Mouse (Mus musculus) retina, postnatal 7 days (tissue): ENCODE measurements around the gene Patl1.
"Not testable (repeated sequence)": the region's sequence is repeated elsewhere in the genome, so short reads cannot be mapped to it uniquely, and the experiment has no call there.

Experiments
- DNase-seq: peaks from one replicate; pipeline ENCODE4 v3.0.0-alpha.2; 2012; ENCODE audit warnings: low read depth, low spot score

Gene Patl1

DNA sequence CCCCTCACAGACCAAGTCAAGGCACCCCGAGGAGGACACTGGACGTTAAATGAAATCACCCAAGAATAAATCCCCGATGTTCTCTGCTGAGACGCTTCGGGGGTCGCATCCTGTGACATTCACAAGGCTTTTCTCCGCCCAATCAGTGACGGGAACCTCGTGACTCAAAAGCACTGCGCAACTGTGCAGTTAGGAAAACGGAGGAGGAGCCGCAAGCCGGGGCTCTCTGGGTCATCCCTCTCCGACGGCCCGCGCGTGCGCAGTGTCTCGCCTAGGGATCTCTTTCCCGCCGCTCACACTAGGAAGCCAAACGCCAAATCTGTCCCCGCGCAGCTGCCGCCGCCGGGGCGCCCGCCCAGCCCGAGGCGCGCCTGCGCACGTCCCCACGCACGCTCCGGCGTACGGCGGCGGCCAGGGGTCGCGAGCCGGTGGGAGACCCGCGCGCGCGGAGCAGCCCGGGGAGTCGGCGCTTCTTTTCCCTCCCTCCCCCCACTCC lies at the start of gene Patl1:
Gene Patl1, plus strand, starts transcription at position 363 of the 496 bp plus-strand sequence.
- peak; percentile 96 for DNase-seq

DNA sequence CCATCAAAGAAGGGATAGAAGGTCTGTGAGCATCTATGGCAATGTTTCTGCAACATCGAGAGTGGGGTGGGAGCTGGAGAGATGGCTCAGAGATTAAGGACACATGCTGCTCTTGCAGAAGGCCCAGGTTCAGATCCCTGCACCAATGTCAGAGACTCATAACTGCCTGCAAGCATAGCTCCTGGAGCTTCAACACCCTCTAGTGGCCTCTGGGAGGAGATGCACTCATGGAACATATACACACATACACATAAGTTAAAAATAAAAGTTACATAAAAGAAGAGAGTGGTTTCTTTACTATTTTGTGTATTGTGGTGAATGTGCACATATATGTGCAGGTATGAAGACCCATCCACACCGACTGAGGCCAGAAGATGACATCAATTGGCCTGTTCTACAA lies 44.4 kb upstream of the Patl1 start:
- no peak for DNase-seq

DNA sequence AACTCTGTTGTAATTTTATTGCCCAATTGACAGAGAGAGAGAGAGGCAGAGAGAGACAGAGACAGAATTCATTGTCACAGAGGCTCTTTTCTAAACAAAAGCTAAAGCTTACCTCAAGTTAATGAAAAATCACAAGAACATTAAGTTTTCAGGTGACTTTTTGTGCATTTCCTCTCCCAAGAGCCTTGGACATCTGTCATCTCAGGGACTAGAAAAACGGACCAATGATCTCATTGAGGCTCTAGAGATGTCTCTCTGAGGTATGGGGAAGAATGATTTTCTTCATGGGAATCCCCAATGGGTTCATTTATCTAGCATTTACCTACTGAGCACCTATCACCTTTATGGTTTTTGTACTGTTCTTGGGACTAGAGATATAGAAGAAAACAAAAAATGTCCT lies 37.2 kb upstream of the Patl1 start, which contains the start of gene Olfr1419:
Gene Olfr1419, minus strand, starts transcription at position 101 of the 400 bp plus-strand sequence.
- no peak for DNase-seq

DNA sequence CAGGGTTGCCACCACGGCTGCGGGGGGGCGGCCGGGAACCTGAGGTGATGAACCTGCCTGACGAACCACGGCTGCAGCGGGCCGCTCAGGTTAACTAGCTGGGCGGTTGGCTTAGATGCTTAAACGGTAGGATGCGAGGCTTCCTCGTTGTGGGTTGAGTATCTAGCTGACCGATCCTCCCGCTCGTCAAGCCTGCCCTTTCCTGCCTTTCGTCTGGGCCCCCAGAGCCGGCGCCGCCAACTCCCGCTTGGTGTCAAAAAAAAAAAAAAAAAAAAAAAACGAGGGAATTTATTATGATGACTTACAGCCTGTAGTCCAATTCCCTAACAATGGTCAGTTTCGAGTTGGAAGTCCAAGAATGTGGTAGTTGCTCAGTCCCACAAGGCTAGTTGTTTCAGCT lies 33.8 kb upstream of the Patl1 start:
- DNase-seq, result not testable (repeated sequence)

DNA sequence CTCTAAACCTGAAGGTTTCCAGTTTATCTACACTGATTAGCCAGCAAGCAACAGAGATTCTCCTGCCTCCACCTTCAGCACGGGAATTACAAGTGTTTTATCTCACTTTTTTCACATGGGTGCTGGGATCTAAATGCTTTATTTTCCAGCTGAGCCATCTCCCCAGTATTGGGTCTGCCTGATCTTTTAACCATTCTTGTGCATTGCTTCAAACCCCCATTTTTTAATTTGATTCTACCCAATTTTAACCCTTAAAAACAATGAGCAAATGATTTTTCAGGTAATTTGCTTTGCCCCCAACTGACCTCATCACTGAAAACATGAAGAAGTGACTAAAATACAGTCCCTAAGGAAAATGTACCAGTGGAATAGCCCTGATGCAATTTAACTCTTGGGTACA lies 25.9 kb upstream of the Patl1 start, which contains the start of gene Olfr1420:
Gene Olfr1420, plus strand, starts transcription at position 301 of the 400 bp plus-strand sequence.
- no peak for DNase-seq

DNA sequence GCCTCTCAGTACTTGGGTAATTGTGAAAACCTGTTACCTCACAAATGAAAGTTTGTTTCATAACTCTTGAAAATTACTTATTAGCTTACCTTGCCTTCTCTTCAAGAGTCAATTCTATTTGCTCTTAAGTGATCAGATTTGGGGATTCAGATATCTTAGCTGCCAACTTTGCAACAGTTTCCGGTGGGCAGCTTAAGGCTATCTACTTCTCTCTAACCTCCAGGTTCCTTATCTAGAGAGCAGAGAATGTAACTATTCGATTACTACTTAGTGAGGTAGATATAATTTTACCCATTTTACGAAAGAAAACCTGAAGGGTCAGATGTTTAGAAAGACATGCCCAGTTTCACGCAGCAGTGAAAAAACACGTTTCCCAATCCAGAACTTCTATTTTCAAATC lies 1.2 kb upstream of the Patl1 start:
- no peak for DNase-seq

DNA sequence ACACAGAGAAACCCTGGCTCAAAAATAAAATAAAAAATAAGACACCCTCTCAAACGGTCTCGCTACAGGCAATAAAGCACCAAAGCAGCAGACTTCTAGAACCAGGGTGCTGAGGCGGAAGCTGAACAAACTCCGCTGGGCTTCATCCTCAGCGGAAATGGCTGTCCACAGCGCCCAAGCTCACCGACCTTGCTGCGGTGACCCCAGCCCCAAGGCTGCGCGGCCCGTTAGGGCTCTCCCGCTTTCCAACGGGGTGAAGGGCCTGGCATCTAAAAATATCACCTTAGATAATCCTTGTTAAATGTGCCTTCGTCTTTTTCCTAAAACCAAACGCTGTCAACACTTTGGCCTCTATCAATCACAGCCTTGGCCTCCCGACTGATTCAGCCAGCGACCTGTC lies 596 bp upstream of the Patl1 start:
- DNase-seq, result no peak

DNA sequence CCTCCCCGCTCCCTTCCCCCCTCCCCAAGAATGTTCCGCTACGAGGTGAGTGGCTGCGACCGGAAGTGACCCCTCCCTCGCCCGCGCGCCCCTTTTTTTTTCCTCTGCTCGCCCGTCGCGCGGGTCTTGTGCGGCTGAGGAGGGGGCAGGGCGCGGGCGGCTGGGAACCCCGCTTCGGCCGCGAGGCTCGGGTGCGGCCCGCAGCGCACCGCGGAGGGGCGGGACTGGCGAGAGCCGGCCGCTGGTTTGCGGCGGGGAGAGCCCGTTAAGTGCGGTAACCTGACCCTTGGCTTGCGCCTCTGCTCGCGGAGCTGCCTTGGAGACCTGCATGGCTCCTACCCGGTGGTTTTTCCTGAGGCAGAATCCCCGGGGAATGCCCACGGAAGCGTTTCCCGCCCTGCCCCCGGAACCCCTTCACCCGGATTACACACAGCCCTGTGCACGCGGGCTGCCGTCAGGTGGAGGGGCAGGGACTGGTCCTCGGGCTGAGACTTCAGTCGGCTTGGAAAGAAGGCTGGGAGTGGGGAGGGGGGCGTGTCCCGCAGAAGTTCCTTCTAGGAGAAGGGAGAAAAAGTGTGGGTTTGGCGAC lies 428 bp downstream of the Patl1 start:
- no peak for DNase-seq

DNA sequence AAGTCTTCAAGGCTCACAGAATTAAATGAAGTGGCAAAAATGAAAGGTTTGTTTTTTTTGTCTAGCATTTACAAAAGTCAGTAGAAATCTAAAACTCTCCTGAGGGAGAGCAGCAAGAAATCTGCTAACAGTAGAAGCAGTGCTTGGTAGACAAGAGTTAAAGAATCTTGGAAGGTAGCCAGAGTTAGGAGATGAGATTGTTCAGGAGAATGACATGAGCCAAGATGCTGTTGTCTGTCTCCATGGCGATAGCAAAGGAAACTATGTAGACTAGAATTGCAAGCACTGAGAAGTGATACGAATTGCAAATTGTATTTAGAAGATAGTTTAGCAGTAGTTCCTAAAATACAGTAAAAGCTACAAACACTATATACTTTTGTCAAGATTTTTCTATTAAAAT lies 3.6 kb downstream of the Patl1 start:
- no peak for DNase-seq

DNA sequence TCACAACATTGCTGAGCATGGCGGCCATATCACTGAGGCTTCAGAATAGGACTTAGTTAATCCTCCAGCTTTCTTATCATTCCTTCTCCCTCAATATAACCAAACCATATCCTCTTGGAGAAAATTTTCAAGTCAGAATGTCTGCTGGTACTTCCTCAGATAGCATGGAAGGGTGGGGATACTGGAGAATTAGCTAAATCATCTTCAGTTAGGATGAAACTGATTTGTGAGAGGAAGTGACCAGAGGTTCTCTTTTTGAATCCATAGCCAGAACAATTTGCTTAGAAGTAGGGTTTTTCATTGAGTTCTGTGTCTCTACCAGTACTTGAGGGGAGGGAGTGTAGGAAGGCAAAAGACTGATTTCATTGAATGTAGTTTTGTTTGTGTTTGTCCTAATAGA lies 9.9 kb downstream of the Patl1 start:
- DNase-seq, result no peak

DNA sequence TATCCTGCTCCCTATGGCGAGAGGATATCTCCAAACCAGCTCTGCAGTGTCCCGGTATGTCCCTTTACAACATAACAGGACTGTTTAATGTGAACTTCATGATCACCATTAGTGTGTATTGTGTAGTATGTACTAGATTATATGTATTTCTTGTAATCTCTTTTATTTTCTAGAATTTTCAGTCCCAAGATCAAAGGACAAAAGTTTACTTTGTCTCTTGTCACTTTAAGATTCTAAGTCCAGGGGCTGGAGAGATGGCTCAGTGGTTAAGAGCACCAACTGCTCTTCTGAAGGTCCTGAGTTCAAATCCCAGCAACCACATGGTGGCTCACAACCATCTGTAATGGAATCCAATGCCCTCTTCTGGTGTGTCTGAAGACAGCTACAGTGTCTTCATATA lies 10.3 kb downstream of the Patl1 start:
- not testable (repeated sequence) for DNase-seq

DNA sequence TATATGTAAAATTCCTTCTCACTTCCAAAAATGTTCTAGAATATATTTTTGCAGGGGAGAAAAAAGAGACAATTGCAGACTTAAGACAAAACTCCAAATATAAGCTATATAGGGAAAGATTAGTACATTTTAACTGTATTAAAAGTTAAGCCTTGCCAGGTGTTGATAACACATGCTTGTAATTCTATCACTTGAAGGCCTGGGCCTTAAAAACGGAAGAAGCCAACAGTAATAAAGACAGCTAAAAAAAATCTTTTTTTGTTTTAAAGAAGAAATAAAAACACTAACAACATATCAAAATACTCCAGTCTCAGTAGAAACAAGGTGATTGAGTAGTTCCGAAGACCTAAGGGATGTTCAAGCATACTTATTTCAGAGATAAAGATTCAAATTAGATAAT lies 14.2 kb downstream of the Patl1 start:
- DNase-seq, result no peak

DNA sequence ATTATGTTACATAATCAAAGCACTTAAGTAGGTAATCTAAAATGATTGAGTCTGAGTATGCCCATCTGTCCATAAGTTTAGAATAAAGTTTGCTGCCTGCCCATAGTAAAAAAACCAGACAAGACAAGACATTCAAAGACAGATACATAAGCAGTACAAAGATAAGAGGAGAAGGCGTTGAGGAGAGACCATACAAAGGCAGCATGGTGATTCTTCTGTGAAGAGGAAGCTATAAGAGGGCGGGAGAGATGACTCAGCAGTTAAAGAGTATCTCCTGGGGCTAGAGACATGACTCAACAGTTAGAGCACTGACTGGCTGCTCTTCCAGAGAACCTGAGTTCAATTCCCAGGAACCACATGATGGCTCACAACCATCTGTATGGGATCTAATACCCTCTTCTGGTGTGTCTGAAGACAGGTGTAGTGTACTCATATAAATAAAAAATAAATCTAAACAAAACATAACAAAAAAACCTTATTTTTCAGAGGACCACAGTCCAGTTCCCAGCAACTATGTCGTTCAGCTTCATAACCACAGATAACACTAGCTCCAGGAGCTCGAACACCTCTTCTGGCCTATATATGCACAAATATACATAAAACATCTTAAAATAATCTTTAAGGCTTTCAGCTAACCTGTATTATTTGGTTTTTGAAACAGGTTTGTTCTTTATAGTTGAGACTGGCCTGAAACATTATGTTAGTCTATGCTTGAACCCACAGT lies 16.0 kb downstream of the Patl1 start:
- no peak for DNase-seq

DNA sequence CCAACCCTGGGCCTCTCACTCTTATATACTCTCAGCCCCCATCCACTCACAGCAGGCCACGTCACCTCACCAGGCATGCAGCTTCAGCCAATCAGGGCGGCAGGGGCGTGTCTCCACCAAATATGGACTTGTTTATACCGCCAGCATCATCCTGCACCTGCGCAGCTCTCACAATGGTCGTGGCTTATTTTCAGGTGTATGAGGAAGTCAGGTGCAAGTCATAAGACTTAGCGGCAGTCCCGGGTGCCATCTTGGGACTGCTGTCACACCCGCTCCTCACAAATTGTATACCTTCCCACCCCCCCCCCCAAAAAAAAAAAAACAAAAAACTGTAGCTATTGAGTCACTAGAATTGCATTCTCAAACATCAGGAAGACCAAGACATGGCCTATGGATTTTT lies 34.3 kb downstream of the Patl1 start:
- DNase-seq, result not testable (repeated sequence)

DNA sequence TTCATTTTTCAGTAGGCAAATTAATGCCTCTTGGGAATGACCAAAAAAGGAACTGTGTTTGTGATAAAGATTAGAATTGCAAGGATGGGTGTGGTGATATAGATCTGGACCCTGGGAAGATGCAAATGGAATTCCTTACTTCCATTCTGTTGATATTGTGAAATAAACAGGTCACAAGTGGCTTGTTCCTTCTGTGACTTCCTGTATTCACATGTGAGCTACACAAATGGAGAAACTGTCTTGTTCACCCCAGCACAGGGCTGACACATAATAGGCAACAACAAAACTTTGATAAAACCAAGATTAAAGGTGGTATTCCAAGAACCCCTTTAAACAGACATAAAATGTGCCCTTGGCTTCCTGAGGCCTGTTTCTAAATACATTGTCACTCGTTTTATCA lies 37.7 kb downstream of the Patl1 start:
- DNase-seq, result no peak

DNA sequence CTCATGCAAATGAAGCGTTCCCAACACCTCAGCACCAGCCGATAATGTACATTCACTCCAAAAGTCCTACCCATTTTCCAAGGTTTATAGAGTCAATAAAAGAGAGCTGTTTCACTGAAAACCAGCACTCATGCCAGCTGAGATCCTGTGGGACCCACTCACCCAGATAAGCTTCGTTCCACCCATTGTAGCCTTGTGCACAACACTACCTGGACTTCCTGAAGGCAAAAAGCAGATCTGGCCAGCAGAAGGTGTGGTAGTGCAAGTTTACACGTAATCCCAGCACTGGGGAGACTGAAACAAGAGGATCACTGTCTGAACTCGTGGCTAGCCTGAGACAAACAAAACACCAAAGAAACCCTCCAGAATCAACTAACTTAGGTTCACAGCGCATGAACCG lies 38.5 kb downstream of the Patl1 start:
- DNase-seq, result no peak

DNA sequence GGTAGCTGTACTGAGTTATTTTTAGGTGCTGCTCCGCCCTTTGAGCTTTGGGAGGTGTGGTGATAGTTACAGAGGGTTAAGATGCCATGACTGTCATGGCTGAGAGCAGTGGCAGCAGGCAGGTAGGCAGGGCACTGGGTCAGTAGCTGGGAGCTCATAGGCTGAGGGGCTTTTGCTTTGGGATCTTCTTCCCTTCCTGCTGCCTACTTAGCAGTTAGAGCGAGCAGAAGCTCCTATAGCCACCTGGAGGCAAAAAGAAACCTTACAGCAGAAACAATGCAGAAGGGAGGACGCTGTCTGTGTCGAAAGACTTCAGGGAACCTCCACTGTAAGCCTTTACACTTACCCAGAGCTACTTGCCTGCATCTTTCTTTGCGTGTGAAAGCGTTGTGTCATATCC lies 42.0 kb downstream of the Patl1 start:
- DNase-seq, result no peak

DNA sequence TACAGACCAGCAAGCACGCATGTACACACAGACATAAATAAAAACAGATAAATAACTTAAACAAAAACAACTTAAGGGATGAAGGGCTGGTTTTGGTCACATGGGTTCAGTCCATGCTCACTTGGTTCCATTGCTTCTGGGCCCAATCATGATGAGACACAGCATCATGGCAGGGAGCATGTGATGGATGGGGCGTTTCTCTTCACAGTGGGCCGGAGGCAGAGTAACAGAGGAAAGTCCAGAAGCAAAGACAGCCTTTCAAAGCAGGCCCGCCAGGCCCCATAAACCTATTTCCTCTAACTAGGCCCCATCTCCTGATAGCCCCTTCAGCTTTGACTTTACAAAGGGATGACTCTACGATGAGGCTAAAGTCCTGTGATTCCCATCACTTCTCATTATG lies 44.4 kb downstream of the Patl1 start:
- no peak for DNase-seq

DNA sequence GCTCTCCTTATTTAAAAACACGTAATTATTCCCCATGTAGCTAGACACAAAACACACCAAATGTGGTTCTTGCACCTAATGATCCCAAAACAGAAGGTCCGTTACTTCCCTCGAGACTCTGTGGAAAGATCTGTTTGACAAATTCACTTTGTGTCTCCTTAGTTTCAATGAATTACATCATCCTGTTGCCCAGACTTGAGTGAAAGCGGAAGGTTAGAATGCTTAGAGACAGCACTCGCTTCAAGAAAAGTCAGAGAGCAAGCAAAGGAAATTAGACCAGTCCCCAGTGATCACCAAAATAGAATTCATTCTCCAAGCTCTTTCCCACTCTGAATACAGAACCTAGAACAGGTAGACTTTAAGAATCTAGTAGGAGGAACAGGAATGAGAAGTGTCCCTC lies 45.2 kb downstream of the Patl1 start:
- no peak for DNase-seq

DNA sequence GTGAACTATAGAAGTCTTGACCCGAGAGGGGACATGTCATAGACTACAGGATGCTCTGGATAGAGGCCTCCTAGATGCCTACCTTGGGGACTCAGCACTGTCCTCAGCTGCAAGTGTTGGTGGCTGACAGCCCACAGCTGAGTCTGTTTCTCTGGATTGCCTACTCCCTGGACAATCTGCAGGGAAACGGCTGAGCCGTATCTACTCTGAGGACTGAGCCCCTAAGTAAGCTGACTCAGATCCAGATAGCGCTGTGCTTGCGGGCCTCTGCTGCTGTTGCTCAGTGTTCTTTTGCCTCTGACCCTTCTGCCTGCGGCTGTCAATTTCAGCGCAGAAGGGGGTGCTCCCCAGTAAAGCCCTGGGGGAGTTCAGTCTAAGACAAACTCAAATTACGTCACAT lies 45.6 kb downstream of the Patl1 start:
- DNase-seq, result no peak

DNA sequence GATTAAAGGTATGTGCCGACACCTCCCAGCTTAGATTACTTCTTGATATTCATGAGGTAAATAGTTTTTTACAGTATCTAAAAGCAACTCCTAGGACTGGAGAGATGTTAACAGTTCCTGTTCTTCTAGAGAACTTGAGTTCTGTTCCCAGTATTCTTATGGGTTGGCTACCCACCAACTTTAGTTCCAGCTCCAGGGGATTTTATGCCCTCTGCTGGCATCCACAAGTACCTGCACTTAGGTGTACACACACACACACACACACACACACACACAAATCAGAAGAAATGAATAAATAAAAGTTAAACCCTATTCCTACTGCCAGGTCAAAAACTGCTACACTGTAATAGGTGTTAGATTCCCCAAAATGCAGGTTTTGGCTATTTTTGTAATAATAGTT lies 52.1 kb downstream of the Patl1 start:
- DNase-seq, result no peak

DNA sequence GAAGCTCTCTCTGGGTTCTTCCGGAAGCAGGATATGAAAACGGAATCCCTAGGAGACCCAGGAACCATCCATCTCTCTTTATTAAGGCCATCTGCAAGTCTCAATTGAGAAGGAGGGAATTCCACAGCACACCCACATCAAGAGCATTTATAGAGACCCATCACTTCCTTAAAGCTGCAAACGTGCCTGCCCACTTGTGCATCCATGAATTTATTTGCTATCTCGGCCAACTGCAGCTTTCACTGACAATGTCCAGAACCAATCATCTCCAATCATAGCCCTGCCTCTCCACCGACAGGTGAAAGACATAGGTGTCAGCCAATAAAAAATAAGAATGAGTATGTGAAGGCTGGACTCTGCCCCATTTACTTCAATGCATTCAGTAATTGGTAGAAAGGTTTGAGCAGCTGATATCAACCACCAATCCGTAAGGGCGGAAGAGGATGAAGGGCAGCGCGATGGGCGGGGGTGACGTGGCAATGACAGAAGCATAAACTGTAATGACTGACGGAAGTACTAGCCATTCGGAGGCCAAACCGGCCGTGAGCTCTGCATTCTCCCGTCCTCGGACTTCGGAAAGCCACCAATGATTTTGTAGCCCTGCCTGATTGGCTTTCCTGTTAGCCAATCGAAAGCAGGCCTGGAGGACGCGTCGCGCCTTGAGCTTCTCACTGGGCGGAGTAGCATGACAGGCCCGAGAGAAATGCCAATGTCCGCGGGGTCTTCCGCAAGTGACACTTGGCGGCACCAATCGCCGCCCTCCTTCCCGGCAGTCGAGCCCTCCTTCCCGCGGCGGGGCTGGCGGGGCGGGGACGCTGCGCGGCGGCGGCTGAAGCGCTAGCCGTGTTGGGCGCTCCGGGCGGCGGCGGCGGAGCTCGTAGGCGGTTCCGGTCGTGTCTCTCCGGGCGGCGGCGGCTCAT lies 53.1 kb downstream of the Patl1 start, which contains the start of gene Osbp:
Gene Osbp, plus strand, starts transcription at position 919 of the 920 bp plus-strand sequence.
- DNase-seq, result peak; percentile 99
